Mouse (Mus musculus): ENCODE measurements around the gene Tamm41.

DNA sequence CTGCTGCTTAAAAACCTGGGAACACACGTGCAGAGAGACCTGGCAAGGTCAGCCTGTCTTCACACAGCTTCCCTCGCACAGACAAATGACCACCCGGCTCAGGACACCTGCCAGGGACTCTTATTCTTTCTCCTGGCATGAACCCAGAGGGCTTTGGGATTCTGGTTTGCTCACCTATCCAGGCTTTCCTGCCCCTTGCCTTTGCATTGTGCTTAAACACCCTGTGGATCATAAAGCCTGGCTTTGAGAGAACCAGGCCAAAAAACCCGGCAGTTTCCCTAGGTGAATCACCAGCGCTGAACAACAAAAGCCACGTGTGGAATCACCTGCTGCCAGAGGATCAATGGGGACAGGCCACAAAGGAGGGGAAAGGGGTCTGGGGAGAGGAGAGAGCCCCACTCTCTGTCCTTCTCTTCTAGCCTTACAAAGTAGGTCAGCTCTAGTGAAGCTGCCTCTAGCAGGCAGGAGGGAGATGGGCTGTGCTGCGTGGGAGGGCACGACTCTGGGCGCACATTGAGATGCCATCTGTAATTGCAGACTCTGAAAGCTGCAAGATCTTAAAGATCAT lies 47.7 kb upstream of the Tamm41 start:
- TF ChIP-seq CTCF (IDR thresholded peaks at IDR 0.05; ENCODE audit: low read depth) (no peak), EP300 (IDR thresholded peaks at IDR 0.05; ENCODE audit: low read depth) (no peak)
